Mouse (Mus musculus) erythroblast, embryonic 14.5 days (primary cell): ENCODE measurements around the gene Kng1. TPM values are rescaled to one million over a fixed set of nuclear protein-coding genes. Genes with fewer than 3 reads are reported as not detected.
"Not testable (repeated sequence)": the region's sequence is repeated elsewhere in the genome, so short reads cannot be mapped to it uniquely, and the experiment has no call there.

Experiments
- H3K27me3 ChIP-seq: 2 replicates; pipeline ENCODE4 v1.6.1; 2012; ENCODE audit warnings: inconsistent platforms; ENCODE audit not compliant: control insufficient read depth
- H3K36me3 ChIP-seq: 2 replicates; pipeline ENCODE4 v1.6.1; 2012; ENCODE audit warnings: mild to moderate bottlenecking, inconsistent platforms; ENCODE audit not compliant: control insufficient read depth
- H3K4me1 ChIP-seq: 2 replicates; pipeline ENCODE4 v1.6.1; 2012; ENCODE audit warnings: inconsistent platforms; ENCODE audit not compliant: control insufficient read depth
- H3K4me3 ChIP-seq: replicated peaks from 2 replicates; pipeline ENCODE3; 2012; ENCODE audit warnings: moderate library complexity, mild to moderate bottlenecking, inconsistent platforms
- H3K9me3 ChIP-seq: 2 replicates; pipeline ENCODE4 v1.6.1; 2012; ENCODE audit warnings: low read length, inconsistent platforms, mixed read lengths; ENCODE audit not compliant: control insufficient read depth
- GATA1 ChIP-seq: IDR thresholded peaks from 2 replicates; pipeline ENCODE4 v1.6.1; 2012; ENCODE audit warnings: low read length, inconsistent platforms, mixed read lengths
- TAL1 ChIP-seq: IDR thresholded peaks from 3 replicates; pipeline ENCODE4 v1.6.1; 2012; ENCODE audit warnings: low read length, inconsistent platforms, mixed read lengths
- polyA plus RNA-seq: library from polyadenylated mRNA; stranded (reverse); fragments of >175 nt; gene quantifications from 2 replicates; pipeline ENCODE4 v1.2.3, GENCODE M21; 2012

Gene Kng1
- polyA plus RNA-seq, 1 experiment: 0.05 TPM

- Histone ChIP-seq H3K27me3 (no peaks in the 10 kb centered on the region), H3K36me3 (no peaks in the 10 kb centered on the region), H3K4me3 (no peak overlapping the region), H3K4me1 (no peaks in the 10 kb centered on the region), H3K9me3 (no peaks in the 10 kb centered on the region; the same call in 1 of the 2 replicates)
- TF ChIP-seq TAL1: no peak
- no peak for TF ChIP-seq GATA1
Measured at GRCm38 (mm10) chr16:23037744-23038143, 19.9 kb upstream of the Kng1 start.

DNA sequence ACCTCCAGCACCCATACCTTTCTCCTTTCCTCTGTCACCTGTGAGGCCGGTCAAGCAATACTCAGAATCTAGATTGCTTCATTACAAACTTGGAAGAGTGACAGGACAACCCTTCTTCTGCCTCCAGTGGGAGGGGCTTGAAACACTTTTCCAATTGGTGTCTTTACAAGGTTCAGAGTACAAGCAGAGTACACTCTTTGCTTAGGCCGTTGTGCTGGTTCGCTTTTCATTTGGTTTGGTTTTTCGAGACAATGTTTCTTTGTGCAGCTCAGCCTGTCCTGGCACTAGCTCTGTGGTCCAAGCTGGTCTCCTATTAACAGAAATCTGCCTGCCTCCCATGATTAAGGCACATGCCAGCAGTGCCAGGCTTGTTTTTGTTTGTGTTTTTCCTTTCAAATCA is 18.4 kb upstream of the Kng1 start:
- Histone ChIP-seq H3K4me3 (no peak overlapping the region), H3K27me3 (no peaks in the 10 kb centered on the region), H3K36me3 (no peaks in the 10 kb centered on the region), H3K4me1 (no peaks in the 10 kb centered on the region), H3K9me3 (no peaks in the 10 kb centered on the region; the same call in 1 of the 2 replicates)
- TF ChIP-seq GATA1 (no peak), TAL1 (no peak)

- no peak overlapping the region for H3K4me3 ChIP-seq
- H3K4me1 ChIP-seq: no peaks in the 10 kb centered on the region
- no peaks in the 10 kb centered on the region; the same call in 1 of the 2 replicates for H3K9me3 ChIP-seq
- no peaks in the 10 kb centered on the region for H3K27me3 ChIP-seq
- H3K36me3 ChIP-seq: no peaks in the 10 kb centered on the region
- TF ChIP-seq GATA1: no peak
- TF ChIP-seq TAL1: no peak
Measured at GRCm38 (mm10) chr16:23040876-23041275, 16.8 kb upstream of the Kng1 start.

GRCm38 (mm10) chr16:23046319-23046718 is 11.3 kb upstream of the Kng1 start:
- TF ChIP-seq GATA1: no peak
- no peak for TF ChIP-seq TAL1
- H3K27me3 ChIP-seq: no peaks in the 10 kb centered on the region
- H3K9me3 ChIP-seq: no peaks in the 10 kb centered on the region
- no peaks in the 10 kb centered on the region for H3K36me3 ChIP-seq
- no peaks in the 10 kb centered on the region for H3K4me1 ChIP-seq
- no peak overlapping the region for H3K4me3 ChIP-seq

GRCm38 (mm10) chr16:23059630-23060029 is 2.0 kb downstream of the Kng1 start:
- H3K36me3 ChIP-seq, H3K9me3 ChIP-seq, H3K4me1 ChIP-seq, H3K27me3 ChIP-seq, H3K4me3 ChIP-seq: not testable (repeated sequence)

DNA sequence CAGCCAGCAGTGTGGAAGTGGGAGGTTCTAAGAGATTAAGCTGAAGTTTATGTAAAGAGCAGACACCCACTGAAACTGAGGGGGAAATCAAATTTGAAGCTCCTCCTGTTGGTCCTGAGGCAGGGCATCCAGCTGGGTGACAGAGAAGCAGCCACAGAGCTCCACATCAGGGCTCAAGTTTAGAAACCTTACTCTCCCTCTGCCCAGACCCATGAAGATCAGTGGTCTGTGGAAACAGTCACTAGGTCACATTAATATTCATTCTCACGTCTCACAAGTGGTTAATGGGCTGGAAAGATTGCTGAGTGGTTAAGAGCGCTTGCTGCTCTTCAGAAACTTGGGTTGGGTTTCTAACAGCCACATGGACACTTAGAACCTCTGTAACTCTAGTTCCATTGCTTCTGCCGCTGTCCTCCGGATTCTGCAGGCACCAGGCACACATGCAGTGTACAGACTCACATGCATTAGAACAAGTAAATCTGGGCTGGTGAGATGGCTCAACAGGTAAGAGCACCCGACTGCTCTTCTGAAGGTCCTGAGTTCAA is 3.2 kb downstream of the Kng1 start:
- H3K36me3 ChIP-seq, H3K27me3 ChIP-seq, H3K4me3 ChIP-seq: not testable (repeated sequence)

GRCm38 (mm10) chr16:23077516-23077915 is 19.9 kb downstream of the Kng1 start:
- H3K4me1 ChIP-seq, H3K27me3 ChIP-seq, H3K9me3 ChIP-seq, H3K36me3 ChIP-seq, H3K4me3 ChIP-seq: not testable (repeated sequence)

More for the DNA sequence above, 3.2 kb downstream of the Kng1 start:
- H3K9me3 ChIP-seq, H3K4me1 ChIP-seq: not testable (repeated sequence)

- H3K4me1 ChIP-seq, H3K27me3 ChIP-seq, H3K4me3 ChIP-seq, H3K36me3 ChIP-seq, H3K9me3 ChIP-seq: not testable (repeated sequence)
Measured at GRCm38 (mm10) chr16:23087159-23087558, 29.5 kb downstream of the Kng1 start.

- H3K36me3 ChIP-seq, H3K9me3 ChIP-seq, H3K4me1 ChIP-seq, H3K27me3 ChIP-seq, H3K4me3 ChIP-seq: not testable (repeated sequence)
Measured at GRCm38 (mm10) chr16:23087712-23088111, 30.0 kb downstream of the Kng1 start.

GRCm38 (mm10) chr16:23088491-23088890 is 30.8 kb downstream of the Kng1 start:
- H3K27me3 ChIP-seq, H3K9me3 ChIP-seq, H3K36me3 ChIP-seq, H3K4me1 ChIP-seq, H3K4me3 ChIP-seq: not testable (repeated sequence)

- not testable (repeated sequence) for H3K9me3 ChIP-seq, H3K36me3 ChIP-seq, H3K4me1 ChIP-seq, H3K27me3 ChIP-seq, H3K4me3 ChIP-seq
Measured at GRCm38 (mm10) chr16:23091345-23091744, 33.7 kb downstream of the Kng1 start.
